Mouse (Mus musculus): Measurements from ENCODE around the gene Phf21a.

GRCm38 (mm10) chr2:92342418-92342817, 249.5 kb downstream of the Phf21a start:
- TF ChIP-seq CTCF (IDR thresholded peaks at IDR 0.05; ENCODE audit: low read depth, low read length) = no peak
- TF ChIP-seq GATA1 (IDR thresholded peaks at IDR 0.05; ENCODE audit: borderline replicate concordance, low read length) = no peak
- TF ChIP-seq POLR2AphosphoS5 (IDR thresholded peaks at IDR 0.05; ENCODE audit: insufficient replicate concordance, low read depth, low read length) = no peak
- no peak for TF ChIP-seq GATA2 (IDR thresholded peaks at IDR 0.05; ENCODE audit: borderline replicate concordance, low read depth, low read length)

All from G1E (cell line).